Mouse (Mus musculus) gastrocnemius, postnatal 10 days (tissue): Measurements from ENCODE around the gene Fbxo9. TPM values are rescaled to one million over a fixed set of nuclear protein-coding genes. Genes with fewer than 3 reads are reported as not detected.
A peak's percentile ranks its signal among the peaks of the same experiment; 100 is the strongest.
"Not testable (repeated sequence)": the region's sequence is repeated elsewhere in the genome, so short reads cannot be mapped to it uniquely, and the experiment has no call there.

Experiments used
- DNase-seq: peaks from one replicate; pipeline ENCODE4 v3.0.0; 2021; ENCODE audit warnings: mixed read lengths
- total RNA-seq, 2 experiments: library from RNA; stranded (reverse); gene quantifications; 2 replicates each; pipeline ENCODE4 v1.2.3; 2021

The Fbxo9 gene
- total RNA-seq, 2 experiments from 2014 or later, result 54.2 to 55.2 TPM

DNA sequence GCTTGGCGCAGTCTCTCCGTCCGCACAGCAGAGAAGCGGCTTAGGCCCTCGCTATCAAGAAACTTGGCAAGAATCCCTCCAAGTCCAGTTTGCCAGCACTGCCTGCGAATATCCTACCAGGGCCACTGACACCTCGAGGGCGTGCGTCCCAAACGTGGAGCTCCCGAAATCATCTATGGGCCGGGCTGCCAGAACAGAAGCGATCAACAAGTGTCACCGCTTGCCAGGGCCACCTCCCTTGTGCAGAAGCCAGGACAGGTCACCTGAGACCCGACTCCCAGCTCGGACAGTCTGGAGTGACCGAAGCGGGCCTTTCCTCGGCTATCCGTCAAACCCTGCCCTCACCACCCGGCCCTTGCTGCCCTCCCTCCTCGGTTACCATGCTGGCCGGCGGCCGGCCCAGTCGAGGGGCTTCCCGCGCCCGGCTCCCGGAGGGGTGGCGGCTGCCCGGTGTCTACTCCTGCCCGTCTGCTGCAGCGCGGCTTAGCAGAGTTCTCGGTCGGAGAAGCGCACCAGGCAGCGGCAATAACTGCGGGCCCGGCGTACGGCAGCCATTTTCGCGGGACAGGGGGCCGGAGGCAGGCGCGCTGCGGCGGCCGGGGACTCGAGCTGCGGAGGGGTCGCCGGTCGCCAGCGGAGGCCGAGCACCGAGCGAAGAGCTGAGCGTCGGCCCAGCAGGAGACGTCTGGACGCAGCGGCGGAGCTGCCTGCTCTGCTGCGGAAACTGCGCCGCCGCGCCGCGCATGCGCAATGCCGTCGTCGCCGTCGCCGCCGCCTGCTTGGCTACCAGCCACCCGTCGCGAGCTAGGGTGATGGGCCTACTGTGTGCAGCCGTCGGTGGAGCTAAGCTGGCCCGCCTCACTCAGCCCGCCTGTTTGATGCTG is 711 bp downstream of the Fbxo9 start:
- peak; percentile 85 for DNase-seq

DNA sequence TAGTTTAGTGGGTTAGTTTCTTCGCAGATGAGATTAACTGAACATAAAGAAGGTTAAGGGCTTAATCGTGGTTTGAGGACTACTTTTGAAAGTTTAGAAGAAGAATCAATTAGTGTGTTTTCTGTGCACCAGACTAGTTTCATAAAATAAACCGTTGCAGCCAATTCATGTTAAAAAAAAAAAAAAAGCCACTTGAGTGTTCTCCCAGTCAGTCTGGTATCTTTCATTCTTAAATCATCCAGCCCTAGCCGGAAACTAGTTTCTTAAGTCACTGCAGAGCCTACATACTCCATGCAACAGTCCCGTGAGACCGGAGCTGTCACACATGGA is 1.3 kb downstream of the Fbxo9 start:
- no peak for DNase-seq

DNA sequence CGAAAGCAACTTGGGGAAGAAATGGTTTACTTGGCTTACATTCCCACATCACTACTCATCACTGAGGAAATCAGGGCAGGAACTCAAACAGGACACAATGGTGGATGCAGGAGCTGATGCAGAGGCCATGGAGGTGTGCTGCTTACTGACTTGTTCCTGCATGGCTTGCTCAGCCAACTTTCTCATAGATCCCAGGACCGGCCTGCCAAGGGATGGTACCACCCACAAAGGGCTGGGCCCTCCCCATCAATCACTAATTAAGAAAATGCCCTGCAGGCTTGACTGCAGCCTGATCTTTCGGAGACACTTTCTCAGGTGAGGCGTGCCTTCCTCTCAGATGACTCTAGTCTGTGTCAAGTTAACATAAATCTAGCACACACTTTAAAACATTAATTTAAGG is 2.0 kb downstream of the Fbxo9 start:
- DNase-seq, result no peak

DNA sequence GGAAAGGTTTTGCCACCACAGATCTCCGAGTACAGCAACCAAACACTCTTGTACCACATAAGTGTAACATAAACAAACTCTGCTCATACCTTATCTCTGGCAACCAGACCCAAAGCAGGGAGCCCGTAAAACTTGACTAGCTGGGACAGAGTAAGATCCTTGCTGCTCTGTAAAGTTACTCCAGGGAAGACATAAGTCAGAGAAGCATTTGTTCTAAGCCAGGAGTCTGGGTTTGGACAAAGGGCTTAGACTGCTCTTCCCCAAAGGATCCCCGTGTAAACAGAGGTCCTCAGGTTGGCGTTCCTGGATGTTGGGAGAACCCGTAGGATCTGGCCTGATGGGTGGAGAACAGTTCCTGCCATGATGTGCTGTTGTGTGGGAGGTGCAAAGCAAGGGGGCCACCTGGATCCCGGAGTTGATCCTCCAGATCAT is 3.3 kb downstream of the Fbxo9 start:
- no peak for DNase-seq

DNA sequence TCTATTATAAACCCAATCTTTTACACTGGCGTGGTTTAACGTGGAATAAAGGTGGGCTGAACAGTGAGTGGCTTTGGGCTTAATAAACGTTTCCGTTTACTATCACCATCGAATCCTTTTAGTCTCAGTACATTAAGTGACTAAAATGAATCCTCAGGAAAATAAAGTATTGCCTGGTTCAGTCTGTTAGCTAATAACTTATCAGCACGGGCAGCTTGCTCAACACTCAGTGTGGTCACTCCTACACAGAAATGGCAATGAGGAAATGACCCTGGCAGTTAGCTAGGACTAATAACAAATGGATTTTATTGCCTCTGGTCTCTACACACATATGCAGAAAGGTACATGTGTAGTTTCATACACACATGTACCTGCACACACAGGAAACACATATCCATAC is 3.9 kb downstream of the Fbxo9 start:
- DNase-seq, result no peak

DNA sequence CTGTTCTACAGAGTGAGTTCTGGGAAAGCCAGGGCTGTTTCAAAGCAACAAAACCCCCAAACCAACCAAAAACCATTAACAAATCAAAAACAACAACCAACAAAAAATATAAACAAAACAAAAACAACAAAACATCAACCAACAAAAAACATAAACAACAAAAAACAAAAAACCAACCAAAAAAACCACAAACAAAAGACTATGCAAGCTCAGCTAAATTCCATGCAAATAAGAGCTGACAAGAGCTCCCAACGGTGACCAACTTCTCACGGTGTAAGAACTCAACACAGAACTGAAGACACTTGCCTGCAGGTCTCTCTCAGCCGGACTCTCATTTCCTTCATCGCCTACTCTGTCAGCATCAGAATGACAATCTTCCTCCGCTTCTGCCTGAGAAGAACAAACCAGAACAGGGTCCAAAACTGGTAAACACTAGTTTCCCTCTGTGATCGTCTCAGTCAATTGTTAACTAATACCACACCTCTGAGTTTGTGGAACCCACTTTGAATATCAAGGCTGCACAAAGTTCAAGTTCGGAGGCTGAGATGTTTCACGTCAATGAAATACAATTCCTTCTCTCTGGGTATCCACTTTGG is 4.8 kb downstream of the Fbxo9 start:
- no peak for DNase-seq

DNA sequence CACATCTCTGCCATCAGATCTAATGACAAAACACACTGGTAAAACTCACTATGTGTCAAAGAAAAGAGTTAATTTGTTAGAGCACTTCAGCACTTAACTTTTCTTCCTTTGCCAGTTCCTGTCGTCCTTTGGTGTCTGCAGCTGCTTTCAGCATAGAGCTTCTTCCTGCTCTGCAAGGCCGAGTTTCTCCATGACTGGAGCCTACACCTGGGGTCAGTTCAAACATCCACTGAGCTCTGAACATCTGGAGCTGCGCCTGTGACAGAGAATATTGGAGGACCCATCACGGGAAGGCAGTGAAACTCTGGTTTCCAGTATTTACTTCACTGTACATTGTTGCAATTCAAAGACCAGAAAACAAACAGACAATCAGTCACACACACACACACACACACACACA is 7.4 kb downstream of the Fbxo9 start:
- no peak for DNase-seq

DNA sequence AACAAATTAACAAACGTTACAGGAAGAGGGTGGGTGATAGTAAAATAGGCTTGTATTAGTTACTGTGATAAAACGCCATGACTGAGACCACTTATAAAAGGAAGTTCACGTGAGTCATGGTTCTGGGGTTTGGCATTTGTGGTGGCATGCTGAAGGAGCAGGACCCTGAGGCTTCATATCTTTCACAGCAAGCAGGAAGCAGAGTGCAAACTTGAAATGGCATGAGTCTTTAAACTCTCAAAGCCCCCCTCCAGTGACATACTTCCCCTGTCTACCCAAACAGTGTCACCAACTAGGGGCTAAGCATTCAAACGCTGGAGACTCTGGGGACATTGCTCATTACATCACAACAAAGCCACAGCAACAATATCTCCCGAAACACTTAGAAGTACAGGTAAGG is 7.9 kb downstream of the Fbxo9 start:
- no peak for DNase-seq

DNA sequence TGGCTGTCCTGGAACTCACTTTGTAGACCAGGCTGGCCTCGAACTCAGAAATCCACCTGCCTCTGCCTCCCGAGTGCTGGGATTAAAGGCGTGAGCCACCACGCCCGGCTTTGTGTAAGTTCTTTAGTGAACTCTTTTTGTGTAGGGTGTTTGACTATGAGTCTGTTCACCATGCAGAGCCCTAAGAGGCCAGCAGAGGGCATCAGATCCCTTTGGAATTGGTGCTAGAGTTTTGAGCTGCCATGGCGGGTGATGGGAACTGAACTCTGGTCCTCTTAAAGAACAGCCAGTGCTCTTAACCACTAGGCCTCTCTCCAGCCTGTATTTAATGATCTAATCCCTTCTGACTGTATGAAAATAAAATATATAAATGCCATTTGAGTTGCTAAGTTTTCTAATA is 12.5 kb downstream of the Fbxo9 start:
- DNase-seq, result no peak

DNA sequence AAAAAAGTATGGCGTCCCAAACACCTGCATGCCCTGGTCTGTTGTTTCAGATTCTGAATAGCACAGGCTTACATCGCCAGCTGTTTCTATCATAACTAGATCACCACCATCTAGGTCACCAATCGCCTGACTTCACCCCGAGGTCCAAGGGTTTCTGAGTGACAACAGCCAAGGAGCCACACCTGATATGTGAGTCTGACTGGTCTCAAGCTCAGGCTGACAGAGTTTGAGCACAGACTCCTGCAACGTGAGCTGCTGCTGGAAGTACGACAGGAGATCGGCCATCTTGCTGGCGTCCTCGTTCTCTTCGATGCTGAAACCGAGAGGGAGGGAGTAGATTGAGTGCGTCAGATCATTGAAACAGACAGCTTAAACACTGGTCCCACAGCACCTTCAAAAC is 13.2 kb downstream of the Fbxo9 start:
- DNase-seq, result no peak

DNA sequence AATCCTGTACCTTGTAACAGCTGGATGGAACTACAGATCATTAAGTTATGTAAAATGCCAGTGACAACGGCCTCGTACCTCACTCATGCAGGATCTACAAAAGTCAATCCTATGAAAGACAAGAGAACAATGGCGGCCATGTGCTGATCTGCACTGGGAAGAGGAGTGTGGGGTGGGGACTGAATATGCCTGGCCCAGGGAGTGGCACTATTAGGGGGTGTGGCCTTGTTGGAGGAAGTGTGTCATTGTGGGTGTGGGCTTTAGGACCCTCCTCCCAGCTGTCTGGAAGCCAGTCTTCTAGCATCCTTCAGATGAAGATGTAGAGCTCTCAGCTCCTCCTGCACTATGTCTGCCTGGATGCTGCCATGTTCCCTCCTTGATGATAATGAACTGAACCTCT is 18.3 kb downstream of the Fbxo9 start:
- no peak for DNase-seq

DNA sequence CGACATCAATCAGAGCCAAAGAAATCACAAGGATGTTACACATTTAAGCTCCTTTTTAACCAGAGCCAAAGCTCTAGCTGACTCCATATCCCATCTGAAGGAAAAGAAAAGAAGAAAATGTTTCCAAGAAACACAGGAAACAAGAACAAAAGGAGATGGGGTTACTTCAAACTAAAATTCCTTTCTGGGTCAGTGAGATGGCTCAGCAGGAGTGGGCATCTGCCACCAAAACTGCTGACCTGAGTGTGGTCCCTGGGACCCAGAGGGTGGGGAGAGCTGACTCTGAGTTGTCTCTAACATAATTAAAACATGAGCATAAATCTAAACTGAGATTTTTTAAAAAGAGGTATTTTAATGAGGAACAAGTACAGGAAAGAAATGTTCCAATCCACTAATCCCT is 19.0 kb downstream of the Fbxo9 start:
- DNase-seq, result no peak

DNA sequence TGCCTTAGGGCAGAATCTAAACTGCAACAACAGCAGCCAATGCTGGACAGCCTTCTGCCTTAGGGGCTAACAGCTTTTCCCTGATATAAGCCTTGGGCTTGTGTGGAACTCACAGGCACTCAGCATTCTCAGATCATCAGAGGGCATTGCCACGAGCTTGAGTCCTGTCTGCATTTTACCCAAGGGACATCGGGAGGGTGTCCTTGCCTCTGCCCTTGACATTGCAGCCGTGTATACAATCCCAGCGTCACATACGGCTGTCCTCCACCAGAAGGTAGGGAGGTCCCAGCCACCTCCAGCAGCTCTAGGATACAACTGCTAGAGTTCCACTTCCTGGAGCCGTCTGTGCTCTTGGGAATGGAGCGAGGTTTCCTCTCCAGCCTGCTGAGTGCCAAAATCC is 19.9 kb downstream of the Fbxo9 start:
- no peak for DNase-seq

DNA sequence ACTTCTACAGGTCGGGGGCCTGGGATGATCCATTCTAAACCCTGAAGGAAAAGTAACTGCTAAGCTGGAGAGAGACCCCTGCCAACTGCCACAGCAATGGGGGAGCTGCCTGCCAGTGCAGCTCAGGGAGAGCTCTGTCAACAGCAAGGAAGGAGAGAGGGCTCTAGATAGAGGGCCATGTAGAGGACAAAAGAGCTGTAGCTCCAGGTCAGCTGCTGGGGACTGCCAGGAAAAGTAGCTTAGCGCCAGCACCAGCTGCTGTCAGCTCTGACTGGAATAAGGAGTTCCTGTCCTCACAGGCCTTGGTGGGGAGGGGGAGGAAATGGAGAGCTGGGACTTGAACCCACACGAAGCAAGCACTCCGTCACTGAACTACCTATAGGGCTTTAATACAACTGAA is 20.3 kb downstream of the Fbxo9 start:
- DNase-seq, result no peak

DNA sequence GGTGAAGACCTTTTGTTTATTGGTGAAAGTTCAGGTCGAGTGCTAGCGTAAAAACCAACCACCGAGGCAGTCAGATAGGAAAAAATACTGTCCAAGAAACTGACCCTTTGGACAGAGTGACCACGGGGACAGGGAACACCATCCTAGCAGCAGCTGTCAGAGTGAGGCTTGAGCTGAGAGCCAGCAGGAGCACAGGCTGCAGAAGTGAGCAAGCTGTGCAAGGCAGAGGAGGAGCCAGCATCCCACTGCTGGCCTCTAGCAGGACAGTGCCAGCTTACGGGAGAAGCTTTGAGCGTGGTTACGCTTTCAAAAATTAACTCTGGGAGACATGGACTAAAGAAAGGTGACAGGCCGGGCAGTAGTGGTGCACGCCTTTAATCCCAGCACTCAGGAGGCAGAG is 21.1 kb downstream of the Fbxo9 start:
- DNase-seq, result no peak

DNA sequence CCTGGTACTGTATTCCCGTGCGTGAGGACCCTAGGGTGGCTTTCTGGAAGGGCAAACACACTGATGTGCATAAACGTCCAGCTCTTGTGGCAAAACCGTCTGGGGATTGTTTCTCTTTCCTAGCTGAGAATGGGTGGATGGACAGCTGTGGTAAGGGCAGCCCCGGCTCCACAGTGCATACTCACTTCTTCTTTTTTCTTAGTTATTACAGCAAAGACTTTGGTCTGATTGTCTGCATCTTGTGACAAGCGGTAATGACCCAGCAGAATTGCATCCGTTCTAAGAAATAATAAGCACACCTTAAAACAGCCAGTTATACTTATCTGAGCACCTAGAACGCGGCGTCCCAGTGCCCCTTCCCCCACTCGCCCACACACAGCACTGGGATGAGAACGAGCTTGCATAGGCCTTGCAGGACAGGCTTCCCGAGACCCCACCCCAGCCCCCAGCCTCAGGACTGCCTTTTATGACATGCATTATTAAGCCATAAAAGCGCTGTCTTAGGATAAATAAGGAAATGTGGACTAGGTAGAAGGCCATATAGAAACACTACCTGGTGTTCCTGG is 23.1 kb downstream of the Fbxo9 start:
- no peak for DNase-seq

DNA sequence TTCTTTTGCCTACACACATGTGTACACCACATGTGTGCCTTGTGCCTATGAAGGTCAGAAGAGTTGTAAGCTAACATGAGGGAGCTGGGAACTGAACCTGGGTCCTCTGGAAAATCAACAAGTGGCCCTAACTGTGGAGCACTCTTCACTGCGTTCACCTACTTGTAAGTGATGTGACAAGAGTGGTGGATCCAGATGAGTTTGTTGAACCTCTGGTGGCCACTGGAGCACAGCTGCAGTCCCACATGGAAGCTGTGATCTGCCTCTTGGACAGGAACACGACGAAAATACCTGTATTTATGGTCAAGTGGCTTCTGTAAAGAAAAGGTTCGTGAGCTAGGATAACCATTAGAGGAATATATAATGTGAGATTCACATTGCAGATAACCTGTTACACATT is 24.5 kb downstream of the Fbxo9 start:
- DNase-seq, result no peak

DNA sequence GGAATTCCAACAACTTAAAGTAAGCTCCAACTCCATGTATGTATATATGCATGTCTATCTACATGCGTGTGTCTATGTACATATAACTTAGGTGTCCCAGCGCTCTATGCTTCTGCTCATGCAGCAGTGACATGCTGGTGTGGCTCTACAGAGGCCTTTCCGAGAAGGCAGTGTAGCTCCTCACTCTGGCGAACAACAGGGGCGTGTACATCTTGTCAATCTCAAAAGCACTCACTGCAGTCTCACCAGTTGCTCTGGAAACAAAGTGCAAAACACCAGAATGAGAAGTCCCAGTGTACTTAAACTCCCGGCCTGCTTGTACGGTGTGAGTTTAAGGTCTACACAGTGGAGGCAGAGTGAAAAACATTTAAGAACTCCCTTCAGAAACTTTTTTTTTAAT is 27.0 kb downstream of the Fbxo9 start:
- no peak for DNase-seq

DNA sequence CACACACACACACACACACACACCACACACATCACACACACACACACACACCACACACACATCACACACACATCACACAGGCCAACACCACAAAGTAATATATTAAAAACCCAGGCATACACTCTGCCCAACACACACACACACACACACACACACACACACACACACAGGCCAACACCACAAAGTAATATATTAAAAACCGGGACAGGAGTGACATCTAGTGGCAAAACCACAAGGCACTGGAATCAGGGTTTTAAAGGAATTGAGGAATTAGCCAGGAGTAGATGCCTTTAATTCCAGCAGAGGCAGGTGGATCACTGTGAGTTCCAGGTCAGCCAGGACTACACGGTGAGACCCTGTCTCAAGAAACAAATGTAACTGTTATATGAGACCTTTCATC is 30.6 kb downstream of the Fbxo9 start:
- no peak for DNase-seq

DNA sequence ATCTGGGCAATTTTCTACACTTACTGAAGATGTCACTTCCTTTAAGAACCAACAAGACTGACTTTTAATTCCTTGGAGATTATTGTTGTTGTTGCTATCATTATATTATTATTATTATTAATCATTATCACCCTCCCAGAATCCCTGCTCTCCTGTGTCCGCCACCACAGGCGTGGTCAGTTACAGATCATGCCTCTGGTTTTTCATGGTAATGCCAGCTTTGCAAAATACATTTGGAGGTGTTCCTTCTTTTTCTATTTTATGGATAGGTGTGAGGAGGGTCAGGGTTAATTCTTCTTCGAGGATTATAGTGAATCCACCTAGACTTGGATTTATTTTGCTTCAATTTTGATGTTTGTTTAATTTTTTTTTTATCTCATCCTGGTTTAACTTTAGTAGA is 33.6 kb downstream of the Fbxo9 start:
- DNase-seq, result no peak

DNA sequence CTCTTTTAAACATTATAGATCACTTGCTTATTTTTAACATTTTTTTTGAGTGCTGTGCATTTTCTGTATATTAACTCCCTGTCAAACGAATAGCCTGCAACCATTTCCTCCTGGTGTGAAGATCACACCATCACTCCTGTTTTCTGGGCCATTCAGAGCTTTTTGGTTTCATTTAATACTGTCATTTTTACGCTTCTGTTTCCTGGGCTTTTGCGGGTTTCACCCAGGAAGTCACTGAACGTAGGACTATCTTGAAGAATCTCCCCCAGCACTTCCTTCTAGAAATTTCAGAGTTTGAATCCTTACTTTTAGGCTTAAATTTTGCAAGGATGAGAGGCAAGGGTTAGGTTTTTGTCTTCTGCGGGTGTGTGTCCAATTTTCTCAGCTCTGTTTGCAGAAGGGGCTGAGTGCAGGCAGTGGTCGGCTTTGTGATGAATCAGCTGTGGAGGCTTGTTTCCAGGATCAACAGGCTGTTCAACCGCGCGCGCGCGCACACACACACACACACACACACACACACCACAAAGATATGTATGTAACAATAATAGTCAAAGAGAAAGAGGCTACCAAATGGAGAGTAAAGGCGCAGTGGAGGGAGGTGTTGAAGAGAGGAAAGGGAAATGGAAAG is 35.0 kb downstream of the Fbxo9 start:
- no peak for DNase-seq

DNA sequence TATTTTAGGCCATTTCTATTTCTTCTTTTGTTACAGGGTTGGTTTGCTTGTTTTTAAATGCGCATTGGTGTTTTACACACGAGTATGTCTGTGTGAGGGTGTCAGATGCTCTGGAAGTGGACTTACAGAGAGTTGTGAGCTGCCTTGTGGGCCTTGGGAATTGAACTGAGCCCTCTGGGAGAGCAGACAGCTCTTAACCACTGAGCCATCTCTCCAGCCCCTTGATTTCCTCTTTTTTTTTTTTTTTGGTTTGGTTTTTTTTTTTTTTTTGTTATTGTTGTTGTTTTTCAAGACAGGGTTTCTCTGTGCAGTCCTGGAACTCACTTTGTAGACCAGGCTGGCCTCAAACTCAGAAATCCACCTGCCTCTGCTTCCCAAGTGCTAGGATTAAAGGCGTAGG is 35.6 kb downstream of the Fbxo9 start:
- DNase-seq, result not testable (repeated sequence)

DNA sequence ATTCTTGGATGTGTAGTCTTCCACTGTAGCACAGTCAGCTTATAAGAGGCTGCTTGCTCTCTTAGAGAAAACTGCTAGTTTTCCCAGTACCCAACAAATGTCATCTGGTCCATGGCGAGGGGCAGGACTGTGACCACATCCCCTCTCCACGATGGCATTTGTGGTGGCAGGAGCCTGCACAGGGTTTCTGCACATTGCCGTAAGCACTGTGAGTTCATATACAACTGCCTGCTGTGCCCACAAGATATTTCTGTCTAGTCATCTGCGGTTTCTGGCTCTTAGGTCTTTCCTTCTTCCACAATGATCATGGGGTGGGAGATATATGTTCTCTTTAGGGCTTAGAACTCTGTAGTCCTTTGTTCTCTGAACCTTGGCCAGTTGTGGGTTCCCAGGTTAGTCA is 37.2 kb downstream of the Fbxo9 start:
- no peak for DNase-seq

DNA sequence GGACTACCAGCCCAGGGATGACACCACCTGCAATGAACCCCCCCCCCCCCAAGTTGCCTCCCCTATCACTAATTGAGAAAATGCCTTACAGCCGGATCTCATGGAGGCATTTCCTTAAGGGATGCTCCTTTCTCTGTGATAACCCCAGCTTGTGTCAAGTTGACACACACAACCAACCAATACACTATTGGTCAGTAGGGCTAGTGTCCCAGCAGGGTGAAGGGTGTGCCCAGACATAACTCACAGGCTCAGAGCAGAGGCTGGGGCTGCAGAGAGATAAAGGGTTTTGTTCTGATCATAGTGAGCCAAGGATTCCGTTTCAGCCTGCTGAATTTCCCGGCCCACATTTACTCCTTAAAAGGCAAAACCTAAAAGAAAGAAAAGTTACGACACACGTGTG is 38.4 kb downstream of the Fbxo9 start:
- no peak for DNase-seq
